14 mouse cellular contexts compared by ENCODE assay signal in the genomic region with DNA sequence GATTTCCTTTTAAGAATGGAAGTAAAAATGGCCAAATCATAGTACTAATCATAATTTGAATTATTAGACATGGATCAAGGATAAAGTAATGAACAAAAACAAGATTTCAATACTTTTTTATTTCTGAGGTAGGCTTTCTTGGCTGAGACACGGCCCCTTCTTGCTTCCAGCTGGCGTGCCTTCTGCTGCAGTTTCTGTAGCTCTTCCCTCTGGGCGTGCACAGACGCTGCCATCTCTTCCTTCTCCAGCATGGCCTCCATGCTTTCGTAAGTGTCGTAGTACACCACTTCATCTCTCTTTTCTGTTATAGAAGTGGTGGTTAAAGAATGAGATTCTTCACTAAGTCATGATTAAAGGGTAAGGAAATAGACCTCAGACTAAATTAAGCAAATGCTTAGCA. TPM values are rescaled to one million over a fixed set of nuclear protein-coding genes. Genes with fewer than 3 reads are reported as not detected.
DNase-seq lines count a peak whose midpoint lies in the region; ATAC-seq and TF ChIP-seq lines count a peak whose summit lies in the region.
"Had no signal": no experiment of that assay in that cellular context is flagged by ENCODE, and none has a peak within 500 bp of the region (broad histone marks: within the 10 kb centered on the region; RNA-seq: fewer than 3 reads in every experiment).

No protein-coding gene starts in this region.

- no peak overlapping the region for H3K9ac ChIP-seq in midbrain, postnatal 0 days (replicated peaks; ENCODE audit: low read length, poor library complexity, severe bottlenecking)
- no peak overlapping the region for H3K9ac ChIP-seq in midbrain, embryonic 11.5 days (ENCODE audit: low read length)
- H3K9ac ChIP-seq: limb, embryonic 13.5 days; lung, embryonic 14.5 days had no signal

- no peaks in the 10 kb centered on the region for H3K27me3 ChIP-seq in midbrain, postnatal 0 days (ENCODE audit: insufficient read depth, low read length)
- no peaks in the 10 kb centered on the region for H3K27me3 ChIP-seq in midbrain, embryonic 11.5 days (ENCODE audit: control insufficient read depth, insufficient read depth, low read length)
- H3K27me3 ChIP-seq: limb, embryonic 13.5 days had no signal

- no peak overlapping the region for H3K4me3 ChIP-seq in midbrain, postnatal 0 days (ENCODE audit: low read depth, low read length)
- H3K4me3 ChIP-seq in midbrain, embryonic 11.5 days (ENCODE audit: low read depth, low read length) = no peak overlapping the region
- H3K4me3 ChIP-seq: gastrocnemius, adult 2 months; hindbrain, embryonic 10.5 days; limb, embryonic 13.5 days had no signal

- H3K9me3 ChIP-seq in midbrain, postnatal 0 days (ENCODE audit: low read length) = no peaks in the 10 kb centered on the region
- no peaks in the 10 kb centered on the region for H3K9me3 ChIP-seq in midbrain, embryonic 11.5 days (ENCODE audit: control insufficient read depth, low read length)
- H3K9me3 ChIP-seq: hindbrain, embryonic 10.5 days; limb, embryonic 13.5 days had no signal

- ATAC-seq in midbrain, postnatal 0 days (ENCODE audit: low FRiP score) = no peak
- no peak for ATAC-seq in midbrain, embryonic 11.5 days (ENCODE audit: low FRiP score)

- 95% methylated on average over 6 of the region's 6 CpGs for WGBS in midbrain, postnatal 0 days
- 93% methylated on average over 6 of the region's 6 CpGs for WGBS in midbrain, embryonic 11.5 days

- no peak overlapping the region for H3K4me2 ChIP-seq in midbrain, postnatal 0 days (ENCODE audit: low read depth, low read length, poor library complexity, severe bottlenecking)
- no peak overlapping the region for H3K4me2 ChIP-seq in midbrain, embryonic 11.5 days
- H3K4me2 ChIP-seq: heart, embryonic 11.5 days; limb, embryonic 13.5 days; lung, embryonic 14.5 days had no signal

- no peak overlapping the region for H3K27ac ChIP-seq in midbrain, postnatal 0 days (ENCODE audit: low read depth, low read length)
- H3K27ac ChIP-seq in midbrain, embryonic 11.5 days (ENCODE audit: low read depth, low read length) = no peak overlapping the region
- H3K27ac ChIP-seq: gastrocnemius, adult 2 months; hindbrain, embryonic 10.5 days had no signal

- no peaks in the 10 kb centered on the region for H3K4me1 ChIP-seq in midbrain, postnatal 0 days (ENCODE audit: insufficient read depth, low read length)
- no peaks in the 10 kb centered on the region for H3K4me1 ChIP-seq in midbrain, embryonic 11.5 days (ENCODE audit: control insufficient read depth, insufficient read depth, low read length)
- H3K4me1 ChIP-seq: hindbrain, embryonic 10.5 days; limb, embryonic 13.5 days had no signal

- DNase-seq in midbrain, postnatal 0 days (ENCODE audit: low spot score) = peak; percentile 25
- DNase-seq in midbrain, embryonic 11.5 days (ENCODE audit: low spot score, missing footprints) = no peak
- peak; percentile 80 for DNase-seq in cerebellum, adult 9-11 months
- DNase-seq in layer of hippocampus, adult 9-10 months (ENCODE audit: low spot score) = peak; percentile 17
- DNase-seq in heart, postnatal 36 days = no peak
- no peak for DNase-seq in retina, postnatal 1 day
- DNase-seq in kidney, adult 9 months = no peak
- DNase-seq: embryo, embryonic 11 days; gastrocnemius, adult 2 months; kidney, adult 18-20 months; lung, embryonic 14.5 days had no signal

- no peak for TF ChIP-seq CTCF in midbrain, postnatal 0 days (IDR thresholded peaks at IDR 0.05)

- peaks cover 18% of the 10 kb centered on the region for H3K36me3 ChIP-seq in midbrain, postnatal 0 days (ENCODE audit: insufficient read depth, low read length)
- H3K36me3 ChIP-seq in midbrain, embryonic 11.5 days (ENCODE audit: control insufficient read depth, insufficient read depth, low read length) = peaks cover 2% of the 10 kb centered on the region; the same call in 1 of the 2 replicates

- intact Hi-C loops in heart, postnatal 36 days (cut with DNase I) = no loop called here

RNA-seq across cellular contexts. Expression of gene Jmy, which starts 46.3 kb away (rescaled TPM):
- 22.0 and 23.8 TPM in 2 replicates for total RNA-seq in midbrain, postnatal 0 days (2014; rRNA removed)
- polyA plus RNA-seq in midbrain, postnatal 0 days (2015; fragmentation: Nextera tagmentation; extraction: Ambion mirVana) = 5.0 and 7.8 TPM in 2 replicates
- polyA plus RNA-seq in midbrain, embryonic 11.5 days (2014; fragmentation: Nextera tagmentation; extraction: Ambion mirVana) = 3.4 and 3.5 TPM in 2 replicates
- 10 to 100 TPM; 46.3 to 46.7 TPM for total RNA-seq in heart, postnatal 36 days (2021)

Comparison
In these comparisons a context has a peak if more than half of its experiments do, and no peak if none do; other contexts are left out.
1. DNase-seq: peak in midbrain, postnatal 0 days (single experiment), cerebellum, adult 9-11 months (single experiment) and layer of hippocampus, adult 9-10 months (single experiment); none in midbrain, embryonic 11.5 days (single experiment), heart, postnatal 36 days (0 of 2), retina, postnatal 1 day (single experiment) and kidney, adult 9 months (single experiment).